Mouse (Mus musculus) hindbrain, embryonic 11.5 days (tissue): ENCODE data around the gene Nfkbib. TPM values are rescaled to one million over a fixed set of nuclear protein-coding genes. Genes with fewer than 3 reads are reported as not detected.

ENCODE experiments used
- ATAC-seq: fragments of 200-750 bp; cut with Nextera tagmentation; 2 replicates; pipeline ENCODE4 v1.8.0; 2017; ENCODE audit warnings: mild to moderate bottlenecking, moderate TSS enrichment, moderate library complexity; ENCODE audit not compliant: low FRiP score
- DNase-seq: peaks from one replicate; pipeline ENCODE4 v3.0.0-alpha.2; 2015; ENCODE audit warnings: low spot score
- H3K27ac ChIP-seq: fragments of 300-500 bp; sonication (generic); 2 replicates; pipeline ENCODE4 v1.5.1; 2014; ENCODE audit warnings: mild to moderate bottlenecking, low read depth, low read length
- H3K27me3 ChIP-seq: fragments of 300-500 bp; sonication (generic); 2 replicates; pipeline ENCODE4 v1.6.1; 2014; ENCODE audit warnings: mild to moderate bottlenecking, low read length, moderate library complexity, mixed read lengths; ENCODE audit not compliant: control insufficient read depth, insufficient read depth
- H3K36me3 ChIP-seq: fragments of 300-500 bp; sonication (generic); 2 replicates; pipeline ENCODE4 v1.6.1; 2014; ENCODE audit warnings: mild to moderate bottlenecking, low read length, moderate library complexity, mixed read lengths; ENCODE audit not compliant: control insufficient read depth, insufficient read depth
- H3K4me1 ChIP-seq: fragments of 300-500 bp; sonication (generic); replicated peaks from 2 replicates; pipeline ENCODE4 v1.6.1; 2014; ENCODE audit warnings: low read length, mixed read lengths; ENCODE audit not compliant: control insufficient read depth, insufficient read depth
- H3K4me2 ChIP-seq: fragments of 300-500 bp; sonication (generic); replicated peaks from 2 replicates; pipeline ENCODE4 v1.6.1; 2014; ENCODE audit warnings: mild to moderate bottlenecking, low read depth, low read length
- H3K4me3 ChIP-seq: fragments of 300-500 bp; sonication (generic); 2 replicates; pipeline ENCODE4 v1.5.1; 2014; ENCODE audit warnings: low read depth, low read length
- H3K9ac ChIP-seq: fragments of 300-500 bp; sonication (generic); 2 replicates; pipeline ENCODE4 v1.6.1; 2014; ENCODE audit warnings: low read depth, low read length
- H3K9me3 ChIP-seq: fragments of 300-500 bp; sonication (generic); 2 replicates; pipeline ENCODE4 v1.6.1; 2016; ENCODE audit warnings: low read length; ENCODE audit not compliant: control insufficient read depth
- WGBS: fragments of 180-500 bp; shearing (Covaris S2); extraction: QIAGEN DNeasy Blood & Tissue Kit; methylation state at CpG from one replicate; pipeline ENCODE4 v1.1.7; 2014; 5-methylcytosine and 5-hydroxymethylcytosine counted together
- polyA plus RNA-seq: library from polyadenylated mRNA; unstranded; fragments of >200 nt; fragmentation: Nextera tagmentation; extraction: Ambion mirVana; gene quantifications from 2 replicates; pipeline ENCODE4 v1.2.1, GENCODE M21; 2014

Gene Nfkbib
- polyA plus RNA-seq, 1 experiment from 2014 or later = 42.0 TPM

DNA sequence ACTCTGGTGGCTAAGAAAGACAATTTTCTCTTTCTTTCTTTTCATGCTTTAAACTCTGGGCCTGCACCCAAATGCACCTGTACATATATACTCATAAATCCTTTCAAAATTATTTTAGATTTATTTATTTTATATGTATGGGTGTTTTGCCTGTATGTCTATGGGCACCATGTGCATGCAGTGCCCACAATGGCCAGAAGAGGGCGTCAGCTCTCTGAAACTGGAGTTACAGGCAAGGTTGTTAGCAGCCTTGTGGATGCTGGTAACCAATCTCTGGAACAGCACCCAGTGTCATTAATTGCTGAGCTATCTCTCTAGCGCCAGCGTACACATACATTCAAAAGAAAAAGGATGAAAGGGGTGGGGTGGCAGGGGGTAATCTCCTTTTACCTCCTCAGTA is 56.4 kb downstream of the Nfkbib start:
- H3K27ac ChIP-seq = no peak overlapping the region
- WGBS = 69% methylated on average over 3 of the region's 3 CpGs
- H3K4me1 ChIP-seq = no peaks in the 10 kb centered on the region
- DNase-seq = no peak
- ATAC-seq = no peak
- no peak overlapping the region for H3K4me2 ChIP-seq
- H3K36me3 ChIP-seq = no peaks in the 10 kb centered on the region
- no peak overlapping the region for H3K9ac ChIP-seq
- no peaks in the 10 kb centered on the region for H3K27me3 ChIP-seq
- H3K9me3 ChIP-seq = no peaks in the 10 kb centered on the region
- H3K4me3 ChIP-seq = no peak overlapping the region

DNA sequence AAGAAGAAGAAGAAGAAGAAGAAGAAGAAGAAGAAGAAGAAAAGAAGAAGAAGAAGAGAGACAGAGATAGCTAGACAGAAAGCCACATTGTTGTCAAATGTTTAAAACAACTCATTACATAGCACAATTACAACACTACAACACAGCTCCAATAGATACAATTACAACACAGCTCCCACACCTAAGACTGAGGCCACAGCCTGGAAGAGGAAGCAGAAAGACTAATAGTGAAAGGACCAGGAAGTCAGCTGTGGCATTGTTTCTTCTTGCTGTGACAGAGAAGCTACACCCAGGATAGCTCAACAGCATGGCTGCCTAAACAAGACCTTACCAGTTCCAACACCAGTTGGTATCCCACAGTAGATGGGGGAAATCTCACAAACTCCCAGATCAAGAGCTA is 57.9 kb downstream of the Nfkbib start:
- Histone ChIP-seq H3K9ac (no peak overlapping the region), H3K36me3 (no peaks in the 10 kb centered on the region), H3K4me2 (no peak overlapping the region), H3K9me3 (no peaks in the 10 kb centered on the region), H3K4me3 (no peak overlapping the region), H3K4me1 (no peaks in the 10 kb centered on the region), H3K27ac (no peak overlapping the region), H3K27me3 (no peaks in the 10 kb centered on the region)
- no peak for DNase-seq
- no peak for ATAC-seq

Other genes starting within 250 kb of the Nfkbib start
- gene Ifnl3, start 244.7 kb downstream of the Nfkbib start, polyA plus RNA-seq = not detected in 2 replicates
- not detected in 2 replicates for gene Sycn, start 226.6 kb downstream of the Nfkbib start, polyA plus RNA-seq
- not detected in 2 replicates for gene Nccrp1, start 220.3 kb downstream of the Nfkbib start, polyA plus RNA-seq
- gene Samd4b, start 169.4 kb downstream of the Nfkbib start, polyA plus RNA-seq = 25.3 and 27.4 TPM in 2 replicates
- gene Pak4, start 169.3 kb downstream of the Nfkbib start, polyA plus RNA-seq = 30.5 and 32.6 TPM in 2 replicates
- gene Acp7, start 136.2 kb downstream of the Nfkbib start, polyA plus RNA-seq = not detected in 2 replicates
- gene Fbxo27, start 74.7 kb downstream of the Nfkbib start, polyA plus RNA-seq = 5.1 and 5.5 TPM in 2 replicates
- 8.5 and 9.4 TPM in 2 replicates for gene Fbxo17, start 50.7 kb downstream of the Nfkbib start, polyA plus RNA-seq
- gene Mrps12, start 25.7 kb downstream of the Nfkbib start, polyA plus RNA-seq = 131 and 132 TPM in 2 replicates
- gene Sars2, start 25.5 kb downstream of the Nfkbib start, polyA plus RNA-seq = 27.2 and 27.7 TPM in 2 replicates
- gene Ccer2, start 11.3 kb downstream of the Nfkbib start, polyA plus RNA-seq = 0.97 and 1.2 TPM in 2 replicates
- gene Sirt2, start 777 bp downstream of the Nfkbib start, polyA plus RNA-seq = 79.1 and 80.3 TPM in 2 replicates
- 2.5 and 2.7 TPM in 2 replicates for gene Rinl, start 21.5 kb upstream of the Nfkbib start, polyA plus RNA-seq
- 306 and 312 TPM in 2 replicates for gene Hnrnpl, start 41.0 kb upstream of the Nfkbib start, polyA plus RNA-seq
- 83.8 and 84.2 TPM in 2 replicates for gene Ech1, start 57.7 kb upstream of the Nfkbib start, polyA plus RNA-seq
- gene Lgals4, start 66.3 kb upstream of the Nfkbib start, polyA plus RNA-seq = 2.1 and 2.5 TPM in 2 replicates
- gene Lgals7, start 96.3 kb upstream of the Nfkbib start, polyA plus RNA-seq = 1.7 and 2.7 TPM in 2 replicates
- 0.21 and 0.29 TPM in 2 replicates for gene Capn12, start 113.9 kb upstream of the Nfkbib start, polyA plus RNA-seq
- gene Actn4, start 194.8 kb upstream of the Nfkbib start, polyA plus RNA-seq = 134 and 157 TPM in 2 replicates
- gene Eif3k, start 214.4 kb upstream of the Nfkbib start, polyA plus RNA-seq = 389 and 409 TPM in 2 replicates
- 4.3 and 5.0 TPM in 2 replicates for gene Map4k1, start 214.5 kb upstream of the Nfkbib start, polyA plus RNA-seq